Mouse (Mus musculus) midbrain, postnatal 0 days (tissue): Measurements from ENCODE around the gene Rmi1. TPM values are rescaled to one million over a fixed set of nuclear protein-coding genes. Genes with fewer than 3 reads are reported as not detected.
"Not testable (repeated sequence)": the region's sequence is repeated elsewhere in the genome, so short reads cannot be mapped to it uniquely, and the experiment has no call there.

Experiments used
- ATAC-seq: fragments of 200-750 bp; cut with Nextera tagmentation; 2 replicates; pipeline ENCODE4 v1.8.0; 2017; ENCODE audit warnings: moderate number of reproducible peaks, mild to moderate bottlenecking, moderate TSS enrichment, moderate library complexity; ENCODE audit not compliant: low FRiP score
- DNase-seq: peaks from one replicate; pipeline ENCODE4 v3.0.0-alpha.2; 2015; ENCODE audit warnings: low spot score
- H3K27ac ChIP-seq: fragments of 300-500 bp; sonication (generic); 2 replicates; pipeline ENCODE4 v1.5.1; 2014; ENCODE audit warnings: low read depth, mild to moderate bottlenecking, low read length, mixed read lengths
- H3K27me3 ChIP-seq: fragments of 300-500 bp; sonication (generic); 2 replicates; pipeline ENCODE4 v1.6.1; 2014; ENCODE audit warnings: low read length, control low read depth, mixed read lengths; ENCODE audit not compliant: insufficient read depth
- H3K36me3 ChIP-seq: fragments of 300-500 bp; sonication (generic); 2 replicates; pipeline ENCODE4 v1.6.1; 2014; ENCODE audit warnings: low read length, control low read depth, mixed read lengths; ENCODE audit not compliant: insufficient read depth
- H3K4me1 ChIP-seq: fragments of 300-500 bp; sonication (generic); 2 replicates; pipeline ENCODE4 v1.6.1; 2014; ENCODE audit warnings: mild to moderate bottlenecking, control low read depth, antibody characterized with exemption, low read length, mixed read lengths; ENCODE audit not compliant: insufficient read depth
- H3K4me2 ChIP-seq: fragments of 300-500 bp; sonication (generic); 2 replicates; pipeline ENCODE4 v1.6.1; 2014; ENCODE audit warnings: low read depth, mild to moderate bottlenecking, low read length, mixed read lengths; ENCODE audit not compliant: poor library complexity, severe bottlenecking
- H3K4me3 ChIP-seq: fragments of 300-500 bp; sonication (generic); 2 replicates; pipeline ENCODE4 v1.5.1; 2014; ENCODE audit warnings: low read depth, mild to moderate bottlenecking, low read length, moderate library complexity
- H3K9ac ChIP-seq: fragments of 300-500 bp; sonication (generic); replicated peaks from 2 replicates; pipeline ENCODE4 v1.6.1; 2014; ENCODE audit warnings: mild to moderate bottlenecking, low read length, moderate library complexity, mixed read lengths; ENCODE audit not compliant: poor library complexity, severe bottlenecking
- H3K9me3 ChIP-seq: fragments of 300-500 bp; sonication (generic); 2 replicates; pipeline ENCODE4 v1.6.1; 2016; ENCODE audit warnings: low read length, control low read depth
- CTCF ChIP-seq: IDR thresholded peaks from 2 replicates; pipeline ENCODE4 v1.5.1; 2016; ENCODE audit warnings: antibody characterized with exemption, mild to moderate bottlenecking
- WGBS: fragments of 180-500 bp; shearing (Covaris S2); extraction: QIAGEN DNeasy Blood & Tissue Kit; methylation state at CpG from one replicate; pipeline ENCODE4 v1.1.7; 2014; 5-methylcytosine and 5-hydroxymethylcytosine counted together
- polyA plus RNA-seq: library from polyadenylated mRNA; unstranded; fragments of >200 nt; fragmentation: Nextera tagmentation; extraction: Ambion mirVana; gene quantifications from 2 replicates; pipeline ENCODE4 v1.2.1, GENCODE M21; 2015
- total RNA-seq: library from RNA; depleted of rRNA; stranded (reverse); fragments of >200 nt; gene quantifications from 2 replicates; pipeline ENCODE4 v1.2.3, GENCODE M21; 2014; rRNA removed

Gene Rmi1
- total RNA-seq (13.9 and 20.3 TPM in 2 replicates), polyA plus RNA-seq (17.8 and 18.7 TPM in 2 replicates)

DNA sequence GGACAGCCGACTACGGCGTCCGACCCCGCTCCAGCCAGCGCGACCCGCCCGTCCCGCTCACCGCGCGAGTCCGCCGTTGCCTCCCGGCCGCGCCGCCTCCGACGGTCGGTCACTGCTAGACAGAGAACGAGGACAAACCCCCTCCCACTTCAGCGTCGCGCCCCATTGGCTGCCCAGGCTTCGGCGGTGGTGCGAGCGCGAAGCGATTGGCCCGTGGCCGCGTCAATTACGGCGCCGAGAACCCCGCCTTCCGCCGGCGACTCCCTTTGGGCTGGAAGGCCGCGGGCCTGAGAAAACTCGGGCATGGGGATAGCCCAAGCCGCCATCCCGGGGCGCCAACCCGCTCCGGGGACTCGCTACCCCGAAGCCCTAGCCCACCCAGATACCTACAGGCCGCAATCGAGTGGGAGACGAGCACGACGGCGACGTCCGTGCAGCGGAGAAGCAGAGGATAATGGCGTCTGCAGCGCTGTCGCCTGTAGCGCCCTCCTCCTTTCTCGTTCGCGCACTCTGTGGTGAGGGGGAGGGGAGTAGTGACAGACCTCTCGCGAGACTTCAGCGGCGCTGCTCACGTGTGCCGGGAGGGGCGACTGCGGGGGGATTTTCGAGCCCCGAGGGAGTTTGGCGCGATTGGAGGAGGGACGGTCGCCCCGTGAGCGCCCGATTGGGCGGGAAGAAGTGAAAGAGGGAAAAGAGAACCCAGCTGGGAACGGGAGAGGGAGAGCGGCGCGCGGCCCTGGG lies at the start of gene Rmi1:
Gene Rmi1, plus strand, starts transcription at position 246 of the 741 bp plus-strand sequence.
- H3K9ac ChIP-seq, result peak within 1 kb of the TSS; percentile 100
- WGBS, result under 1% methylated on average over 71 of the region's 91 CpGs
- DNase-seq (peak; percentile 98), ATAC-seq (peak; percentile 96)
- H3K4me1 ChIP-seq, result no peaks in the 10 kb centered on the region
- peak within 1 kb of the TSS; percentile 78 for H3K4me2 ChIP-seq
- H3K27ac ChIP-seq, result peak within 1 kb of the TSS; percentile 97
- H3K27me3 ChIP-seq, result no peaks in the 10 kb centered on the region
- peak; percentile 62 for TF ChIP-seq CTCF
- peak within 1 kb of the TSS; percentile 97 for H3K4me3 ChIP-seq
- H3K36me3 ChIP-seq, result peaks cover 12% of the 10 kb centered on the region
- no peaks in the 10 kb centered on the region for H3K9me3 ChIP-seq

DNA sequence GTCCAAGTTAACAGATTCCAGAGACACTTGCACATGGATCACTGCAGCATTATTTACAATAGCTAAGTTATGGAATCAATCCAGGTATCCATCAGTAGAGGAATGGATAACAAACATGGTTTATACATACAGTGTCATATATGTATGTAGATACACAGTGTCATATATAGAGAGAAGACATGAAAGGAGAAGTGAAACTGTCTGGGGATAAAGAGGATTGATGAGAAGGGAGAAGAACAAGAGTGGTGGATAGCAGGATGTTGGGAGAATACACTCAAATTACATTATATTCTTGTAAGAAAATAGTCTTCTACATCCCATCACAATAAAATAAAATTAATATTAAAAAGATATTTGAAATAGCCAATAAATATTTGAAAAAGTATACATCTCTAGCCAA lies 49.1 kb upstream of the Rmi1 start:
- H3K36me3 ChIP-seq, result no peaks in the 10 kb centered on the region
- ATAC-seq (no peak), DNase-seq (no peak)
- TF ChIP-seq CTCF, result no peak
- no peak overlapping the region for H3K4me2 ChIP-seq
- H3K9ac ChIP-seq, result no peak overlapping the region
- no peaks in the 10 kb centered on the region for H3K27me3 ChIP-seq
- H3K4me1 ChIP-seq, result no peaks in the 10 kb centered on the region
- H3K4me3 ChIP-seq, result no peak overlapping the region
- no peaks in the 10 kb centered on the region for H3K9me3 ChIP-seq
- H3K27ac ChIP-seq, result no peak overlapping the region

DNA sequence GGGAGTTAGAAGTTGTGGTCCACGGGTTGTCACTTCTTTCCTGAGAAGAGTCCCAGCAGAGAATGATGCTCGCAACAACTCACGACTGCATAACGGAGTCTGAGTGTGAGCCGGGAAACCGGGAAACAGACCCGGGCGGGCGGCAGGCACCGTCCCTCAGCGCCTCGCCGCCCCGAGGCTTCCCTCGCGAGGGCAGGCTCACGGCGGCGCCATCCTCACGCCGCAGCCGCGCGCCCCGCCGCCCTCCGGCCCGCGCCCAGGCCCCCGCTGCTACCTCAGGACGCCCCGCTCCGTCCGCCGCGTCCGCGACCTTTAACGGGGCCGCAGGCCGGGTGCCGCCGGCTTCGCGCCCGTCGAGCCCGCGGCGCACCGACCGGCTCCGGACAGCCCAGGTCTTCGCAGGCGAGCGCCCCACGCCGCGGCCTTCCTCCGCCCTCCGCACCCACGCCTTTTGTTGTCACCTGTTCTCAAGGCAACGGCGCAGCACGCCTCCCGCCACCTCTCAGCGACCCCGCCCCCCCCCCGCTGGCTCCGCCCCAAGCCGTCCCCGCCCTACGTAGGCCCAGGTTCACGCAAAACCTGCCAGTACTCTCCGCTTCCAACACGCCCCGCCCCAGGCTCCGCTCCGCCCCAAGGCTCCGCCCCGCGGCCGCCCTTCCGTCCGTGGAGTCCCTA lies 43.3 kb upstream of the Rmi1 start, which contains the start of gene Kif27:
Gene Kif27, minus strand, starts transcription at position 494 of the 675 bp plus-strand sequence.
- DNase-seq (peak; percentile 76), ATAC-seq (peak; percentile 93)
- peak within 1 kb of the TSS; percentile 95 for H3K4me2 ChIP-seq
- peak within 1 kb of the TSS; percentile 70 for H3K9ac ChIP-seq
- H3K27ac ChIP-seq, result 0 out of 2 replicates have a peak within 1 kb of the TSS, but pooled peaks have one; percentile 47
- H3K4me1 ChIP-seq, result no peaks in the 10 kb centered on the region
- WGBS, result under 1% methylated on average over 63 of the region's 85 CpGs
- no peaks in the 10 kb centered on the region for H3K36me3 ChIP-seq
- H3K27me3 ChIP-seq, result no peaks in the 10 kb centered on the region
- no peaks in the 10 kb centered on the region for H3K9me3 ChIP-seq
- H3K4me3 ChIP-seq, result peak within 1 kb of the TSS; percentile 72
- no peak for TF ChIP-seq CTCF

DNA sequence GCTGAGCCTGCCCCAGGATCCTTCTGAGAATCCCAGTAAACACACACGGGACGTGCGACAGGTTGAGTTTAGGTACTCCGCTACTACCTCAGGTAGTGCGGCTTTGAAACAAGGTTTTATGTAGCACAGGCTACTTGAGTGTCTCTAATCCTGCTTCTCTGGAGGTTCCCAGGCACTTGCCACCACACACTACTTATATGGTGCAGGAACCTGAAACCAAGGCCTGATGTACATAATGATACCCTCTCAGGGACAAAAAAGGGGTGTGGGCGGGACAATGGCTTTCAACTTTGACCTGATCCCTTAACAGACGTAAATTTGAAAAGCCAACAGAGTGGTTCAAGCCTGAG lies 42.8 kb upstream of the Rmi1 start:
- H3K4me3 ChIP-seq, result peak overlapping the region; percentile 72
- 0 out of 2 replicates have a peak overlapping the region, but pooled peaks have one; percentile 18 for H3K27ac ChIP-seq
- ATAC-seq (peak; percentile 73; the same call in 1 of the 2 replicates), DNase-seq (no peak)
- H3K9me3 ChIP-seq, result no peaks in the 10 kb centered on the region
- no peaks in the 10 kb centered on the region for H3K27me3 ChIP-seq
- peak overlapping the region; percentile 95 for H3K4me2 ChIP-seq
- H3K4me1 ChIP-seq, result no peaks in the 10 kb centered on the region
- 4% methylated on average over 7 of the region's 7 CpGs for WGBS
- TF ChIP-seq CTCF, result no peak
- H3K36me3 ChIP-seq, result no peaks in the 10 kb centered on the region
- peak overlapping the region; percentile 70; the same call in 1 of the 2 replicates for H3K9ac ChIP-seq

DNA sequence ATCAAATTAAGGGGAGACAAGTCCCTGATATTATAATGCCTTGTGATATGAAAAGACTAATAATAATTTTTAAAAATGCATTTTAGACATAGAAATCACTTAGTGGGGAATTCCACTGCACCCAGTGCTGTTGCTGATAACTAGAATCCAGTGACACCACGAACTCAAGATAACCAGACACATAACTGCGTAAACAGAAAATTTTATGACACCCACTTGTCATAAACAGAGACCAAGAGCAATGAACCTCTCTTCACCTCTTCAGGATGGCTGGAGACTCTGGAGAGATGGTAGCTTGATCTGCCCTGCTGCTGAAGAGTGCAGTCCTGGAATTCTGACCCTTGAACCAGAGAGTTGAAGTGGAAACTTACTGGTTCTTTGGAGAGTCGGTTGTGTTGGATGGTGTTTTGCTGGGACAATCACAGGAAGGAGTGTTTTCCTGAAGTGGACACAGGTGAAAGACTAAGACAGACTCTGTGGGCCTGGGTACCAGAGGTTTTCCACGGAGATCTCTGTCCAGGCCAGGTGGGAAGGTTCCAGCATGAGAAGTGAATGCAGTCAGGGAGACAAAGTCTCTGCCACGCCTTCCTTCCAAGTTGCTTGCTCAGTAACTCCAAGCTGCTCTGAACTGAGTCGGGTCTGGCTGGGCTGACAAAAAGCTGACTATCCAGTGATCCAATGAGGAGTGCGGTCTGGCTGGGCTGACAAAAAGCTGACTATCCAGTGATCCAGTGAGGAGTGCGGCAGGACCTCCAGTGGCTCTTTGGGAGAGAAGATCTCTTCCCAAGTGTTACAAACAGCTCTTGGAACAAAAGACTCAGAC lies 37.5 kb upstream of the Rmi1 start:
- 79% methylated on average over 8 of the region's 8 CpGs for WGBS
- no peak for DNase-seq
- TF ChIP-seq CTCF, result no peak
- H3K27ac ChIP-seq, result no peak overlapping the region
- H3K9me3 ChIP-seq, result no peaks in the 10 kb centered on the region
- no peaks in the 10 kb centered on the region for H3K36me3 ChIP-seq
- H3K27me3 ChIP-seq, result no peaks in the 10 kb centered on the region
- no peak for ATAC-seq
- H3K4me1 ChIP-seq, result no peaks in the 10 kb centered on the region
- no peak overlapping the region for H3K4me2 ChIP-seq
- H3K9ac ChIP-seq, result no peak overlapping the region
- H3K4me3 ChIP-seq, result no peak overlapping the region

DNA sequence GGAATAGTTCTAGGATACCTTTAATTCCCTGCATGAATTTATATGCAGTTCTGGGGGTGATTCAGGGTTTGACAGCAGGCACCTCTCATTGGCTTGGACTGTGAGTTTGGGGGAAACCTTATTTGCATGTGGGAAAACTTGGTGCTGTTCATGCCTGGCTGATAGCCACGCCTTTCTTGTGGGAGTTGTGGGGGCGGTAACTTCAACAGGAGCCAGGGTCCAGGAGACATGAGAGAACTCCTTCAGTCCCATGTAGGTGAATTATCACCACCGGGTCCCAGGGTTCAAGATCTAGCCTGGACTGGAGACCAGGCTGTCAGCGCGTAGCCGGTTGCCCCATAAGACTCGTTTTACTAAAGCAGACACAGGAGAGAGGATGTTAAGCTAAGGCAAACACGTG lies 36.9 kb upstream of the Rmi1 start:
- not testable (repeated sequence) for H3K27ac ChIP-seq, H3K4me3 ChIP-seq, ATAC-seq, H3K27me3 ChIP-seq, H3K4me2 ChIP-seq, DNase-seq, H3K36me3 ChIP-seq, H3K9ac ChIP-seq, H3K9me3 ChIP-seq, H3K4me1 ChIP-seq
- WGBS, result 86% methylated on average over 8 of the region's 8 CpGs
